Mouse (Mus musculus) cerebellum, postnatal 4 days (tissue): ENCODE measurements around the gene Vmn1r29.
"Not testable (repeated sequence)": the region's sequence is repeated elsewhere in the genome, so short reads cannot be mapped to it uniquely, and the experiment has no call there.

Experiments used
- DNase-seq, 2 experiments: peaks; one replicate each; pipeline ENCODE4 v3.0.0; 2022; ENCODE audit warnings: low spot score in 2 of 2, mixed read lengths in 1 of 2

Gene Vmn1r29

GRCm38 (mm10) chr6:58301249-58301648 is at the start of gene Vmn1r29:
Vmn1r29 (plus strand) TSS chr6:58301549.
- no peak for DNase-seq

DNA sequence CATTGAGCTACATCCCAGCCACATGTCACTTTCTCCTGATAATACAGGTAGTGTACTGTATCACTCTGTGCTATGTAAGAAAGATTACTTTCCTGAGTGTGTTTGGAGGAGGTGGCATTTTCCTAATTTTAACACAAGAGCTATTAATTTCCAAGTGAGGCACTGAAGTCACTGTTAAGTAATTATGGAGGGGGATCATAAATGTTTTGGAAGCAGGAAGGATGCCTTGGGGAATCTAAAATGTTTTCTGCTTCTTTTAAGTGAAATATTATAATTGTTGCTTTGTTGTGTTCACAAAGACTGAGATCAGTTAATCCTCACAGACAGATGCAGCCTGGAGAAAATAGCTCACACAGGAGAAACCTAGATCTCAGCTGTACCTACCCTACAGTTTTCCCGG is 39.6 kb upstream of the Vmn1r29 start, which contains the start of gene Vmn1r28:
TSS of gene Vmn1r28 (plus strand) at position 301 of the 400 bp plus-strand sequence.
- no peak for DNase-seq

DNA sequence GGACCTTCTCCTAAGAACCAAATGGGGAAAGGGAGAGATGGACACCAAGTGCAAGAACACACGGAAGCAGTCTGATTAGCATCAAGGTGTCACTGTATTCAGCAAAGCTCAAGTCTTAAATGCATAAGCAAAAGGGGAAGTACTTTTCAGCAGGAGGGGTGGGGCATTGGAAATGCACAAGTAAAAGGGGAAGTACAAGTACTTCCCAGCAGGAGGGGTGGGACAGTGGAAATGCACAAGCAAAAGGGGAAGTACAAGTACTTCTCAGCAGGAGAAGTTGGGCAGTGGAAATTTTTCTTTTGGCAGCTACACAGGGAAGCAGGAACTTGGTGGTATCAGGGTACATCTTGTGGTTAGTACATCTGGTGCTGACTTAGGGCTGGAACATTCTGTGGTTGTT is 21.7 kb upstream of the Vmn1r29 start:
- DNase-seq, result not testable (repeated sequence)

- DNase-seq, result no peak
Observed at GRCm38 (mm10) chr6:58292201-58292600, 9.1 kb upstream of the Vmn1r29 start.

- DNase-seq, result not testable (repeated sequence)
Observed at GRCm38 (mm10) chr6:58298511-58298910, 2.8 kb upstream of the Vmn1r29 start.

GRCm38 (mm10) chr6:58330686-58331085 is 29.3 kb downstream of the Vmn1r29 start:
- DNase-seq, result not testable (repeated sequence)
